Mouse (Mus musculus) stomach, postnatal 0 days (tissue): ENCODE results near the gene Ergic1.

Experiments used
- CTCF ChIP-seq: IDR thresholded peaks from 2 replicates; pipeline ENCODE4 v1.5.1; 2016; ENCODE audit warnings: antibody characterized with exemption, low read depth, mild to moderate bottlenecking, moderate library complexity
- EP300 ChIP-seq: optimal IDR thresholded peaks from 2 replicates; pipeline ENCODE3; 2016; ENCODE audit warnings: antibody characterized with exemption

- no peak for TF ChIP-seq CTCF
- no peak for TF ChIP-seq EP300
Measured at GRCm38 (mm10) chr17:26580873-26581401, 19.6 kb downstream of the Ergic1 start.
